Mouse (Mus musculus) heart, adult 2 months (tissue): Measurements from ENCODE around the gene Gcnt2. TPM values are rescaled to one million over a fixed set of nuclear protein-coding genes. Genes with fewer than 3 reads are reported as not detected.

Experiments
- DNase-seq, 2 experiments: peaks; one replicate each; pipeline ENCODE4 v3.0.0; 2021
- H3K27ac ChIP-seq: fragments of 200-600 bp; 2 replicates; pipeline ENCODE4 v1.8.1; 2022
- H3K27me3 ChIP-seq: fragments of 200-500 bp; 2 replicates; pipeline ENCODE4 v1.6.1; 2012; ENCODE audit warnings: mild to moderate bottlenecking, low read length, inconsistent platforms, mixed read lengths; ENCODE audit not compliant: control insufficient read depth, insufficient read depth
- H3K36me3 ChIP-seq: fragments of 200-500 bp; 2 replicates; pipeline ENCODE4 v1.6.1; 2012; ENCODE audit warnings: low read length, inconsistent platforms; ENCODE audit not compliant: control insufficient read depth, insufficient read depth
- H3K4me1 ChIP-seq: fragments of 200-500 bp; 2 replicates; pipeline ENCODE4 v1.6.1; 2011; ENCODE audit warnings: low read length; ENCODE audit not compliant: control insufficient read depth, insufficient read depth
- H3K4me3 ChIP-seq: fragments of 200-600 bp; 2 replicates; pipeline ENCODE4 v1.8.1; 2022
- H3K79me2 ChIP-seq: fragments of 200-500 bp; replicated peaks from 2 replicates; pipeline ENCODE4 v1.6.1; 2012; ENCODE audit warnings: mild to moderate bottlenecking, inconsistent platforms, low read length, moderate library complexity, mixed read lengths; ENCODE audit not compliant: control insufficient read depth, insufficient read depth
- H3K9ac ChIP-seq: fragments of 200-500 bp; 2 replicates; pipeline ENCODE4 v1.6.1; 2012; ENCODE audit warnings: low read depth, mild to moderate bottlenecking, control low read depth, inconsistent platforms, low read length, mixed read lengths
- CTCF ChIP-seq: fragments of 200-600 bp; IDR thresholded peaks from 2 replicates; pipeline ENCODE4 v1.8.1; 2022; ENCODE audit warnings: antibody characterized with exemption, mild to moderate bottlenecking, moderate library complexity
- EP300 ChIP-seq: fragments of 200-500 bp; IDR thresholded peaks from 2 replicates; pipeline ENCODE4 v1.6.1; 2011; ENCODE audit warnings: low read depth, low read length, control low read depth; ENCODE audit not compliant: insufficient read depth
- POLR2A ChIP-seq: fragments of 200-500 bp; IDR thresholded peaks from 2 replicates; pipeline ENCODE4 v1.6.1; 2011; ENCODE audit warnings: mild to moderate bottlenecking, low read depth, low read length, control low read depth; ENCODE audit not compliant: insufficient read depth
- WGBS: fragments of 180-500 bp; shearing (Covaris S2); methylation state at CpG from one replicate; pipeline ENCODE4 v1.1.7; 2018; 5-methylcytosine and 5-hydroxymethylcytosine counted together
- intact Hi-C: fragments of 180-260 bp; cut with DNase I; formaldehyde crosslinking; loops from one replicate; pipeline ENCODE4 v1.15.1; 2025
- long read RNA-seq: library from polyadenylated mRNA; stranded (forward); transcript quantifications from one replicate; pipeline ENCODE4 v2.0.0, GENCODE M21; 2021
- polyA plus RNA-seq: library from polyadenylated mRNA; depleted of rRNA; stranded (reverse); fragments of >200 nt; gene quantifications from 2 replicates; pipeline ENCODE4 v1.2.3, GENCODE M21; 2012; rRNA removed
- total RNA-seq, 2 experiments: library from RNA; stranded (reverse); gene quantifications; 2 replicates each; pipeline ENCODE4 v1.2.3; 2021

Gcnt2 gene
- total RNA-seq, result 10 to 100 TPM in 1 of 2 experiments, 1 to 10 TPM in 1; 8.5 to 10.4 TPM
- 2.7 and 4.6 TPM in 2 replicates for polyA plus RNA-seq
- long read RNA-seq, full-length matches to known transcripts, result 7 of 8 reads
- long read RNA-seq, partial matches to known transcripts, result 0 of 8 reads
- long read RNA-seq, other reads (novel, unspliced or antisense), result 1 of 8 reads

GRCm38 (mm10) chr13:40859652-40860399, at the start of gene Gcnt2:
Gene Gcnt2, plus strand, starts transcription at chr13:40859754.
- peak; percentile 33 to 47 for DNase-seq

GRCm38 (mm10) chr13:40820617-40821016, 38.9 kb upstream of the Gcnt2 start:
- peak; percentile 65 for TF ChIP-seq CTCF
- TF ChIP-seq POLR2A, result no peak
- TF ChIP-seq EP300, result no peak
- no peaks in the 10 kb centered on the region for H3K27me3 ChIP-seq
- H3K4me3 ChIP-seq, result no peak overlapping the region
- H3K9ac ChIP-seq, result no peak overlapping the region
- no peak overlapping the region for H3K27ac ChIP-seq
- H3K79me2 ChIP-seq, result no peaks in the 10 kb centered on the region
- DNase-seq, result no peak
- intact Hi-C loops, result loop anchor here (2.0 kb wide), 1 partner anchor 36 kb away; no protein-coding TSS in a partner anchor
- no peaks in the 10 kb centered on the region for H3K4me1 ChIP-seq
- 46% methylated on average over 1 of the region's 1 CpGs for WGBS
- H3K36me3 ChIP-seq, result no peaks in the 10 kb centered on the region

More at GRCm38 (mm10) chr13:40859652-40860399, at the start of gene Gcnt2:
- Histone ChIP-seq H3K9ac (peak within 1 kb of the TSS; percentile 55), H3K4me3 (peak within 1 kb of the TSS; percentile 53), H3K27me3 (no peaks in the 10 kb centered on the region), H3K4me1 (peaks cover 2% of the 10 kb centered on the region; the same call in 1 of the 2 replicates), H3K79me2 (no peaks in the 10 kb centered on the region), H3K27ac (peak within 1 kb of the TSS; percentile 60), H3K36me3 (no peaks in the 10 kb centered on the region)
- TF ChIP-seq POLR2A (peak; percentile 37; the same call in 1 of the 2 replicates), CTCF (no peak)
- WGBS, result 28% methylated on average over 22 of the region's 22 CpGs
- intact Hi-C loops, result loop anchor here (5.0 kb wide), 1 partner anchor 32 kb away; no protein-coding TSS in a partner anchor

- TF ChIP-seq CTCF (no peak), EP300 (no peak), POLR2A (no peak)
- intact Hi-C loops, result loop anchor here (2.0 kb wide), 1 partner anchor 37 kb away; no protein-coding TSS in a partner anchor
- no peaks in the 10 kb centered on the region for H3K36me3 ChIP-seq
Observed at GRCm38 (mm10) chr13:40821911-40822310, 37.6 kb upstream of the Gcnt2 start.

GRCm38 (mm10) chr13:40841146-40841787, 18.3 kb upstream of the Gcnt2 start:
- H3K36me3 ChIP-seq, result no peaks in the 10 kb centered on the region
- no peaks in the 10 kb centered on the region for H3K27me3 ChIP-seq
- no peak overlapping the region for H3K27ac ChIP-seq
- no peak for DNase-seq
- WGBS, result 43% methylated on average over 10 of the region's 10 CpGs
- no peaks in the 10 kb centered on the region for H3K79me2 ChIP-seq
- TF ChIP-seq EP300 (no peak), POLR2A (no peak), CTCF (no peak)
- no peaks in the 10 kb centered on the region for H3K4me1 ChIP-seq
- intact Hi-C loops, result loop anchor here (5.0 kb wide), 2 partner anchors 206 to 396 kb away; no protein-coding TSS in a partner anchor
- H3K4me3 ChIP-seq, result no peak overlapping the region
- no peak overlapping the region for H3K9ac ChIP-seq

More at GRCm38 (mm10) chr13:40821911-40822310, 37.6 kb upstream of the Gcnt2 start:
- no peak for DNase-seq
- no peaks in the 10 kb centered on the region for H3K27me3 ChIP-seq
- H3K27ac ChIP-seq, result no peak overlapping the region
- no peak overlapping the region for H3K9ac ChIP-seq
- H3K79me2 ChIP-seq, result no peaks in the 10 kb centered on the region
- no peaks in the 10 kb centered on the region for H3K4me1 ChIP-seq
- WGBS, result 37% methylated on average over 2 of the region's 2 CpGs
- H3K4me3 ChIP-seq, result no peak overlapping the region

GRCm38 (mm10) chr13:40842141-40842540, 17.4 kb upstream of the Gcnt2 start:
- Histone ChIP-seq H3K27me3 (no peaks in the 10 kb centered on the region), H3K79me2 (no peaks in the 10 kb centered on the region), H3K4me3 (no peak overlapping the region), H3K36me3 (no peaks in the 10 kb centered on the region), H3K4me1 (no peaks in the 10 kb centered on the region), H3K27ac (no peak overlapping the region), H3K9ac (no peak overlapping the region)
- no peak for DNase-seq
- intact Hi-C loops, result loop anchor here (5.0 kb wide), 2 partner anchors 205 to 395 kb away; no protein-coding TSS in a partner anchor
- no peak for TF ChIP-seq POLR2A
- WGBS, result 4% methylated on average over 1 of the region's 1 CpGs
